Mouse (Mus musculus) CH12.LX (cell line): Measurements from ENCODE around the gene Cdh22.

ENCODE experiments used
- BHLHE40 ChIP-seq: IDR thresholded peaks from 2 replicates; pipeline ENCODE4 v1.6.1; 2011; ENCODE audit warnings: mild to moderate bottlenecking, low read depth, low read length, improper control_type of control experiment
- CHD2 ChIP-seq: IDR thresholded peaks from 2 replicates; pipeline ENCODE4 v1.6.1; 2011; ENCODE audit warnings: low read length, improper control_type of control experiment
- CTCF ChIP-seq, 2 experiments: IDR thresholded peaks in 1 of 2; conservative IDR thresholded peaks in 1 of 2; 2 replicates each; pipeline ENCODE4 v1.5.1; 2011 to 2012; ENCODE audit warnings: low read depth in 2 of 2, low read length in 2 of 2, improper control_type of control experiment in 1 of 2, inconsistent platforms in 1 of 2, mild to moderate bottlenecking in 1 of 2, moderate library complexity in 1 of 2
- ELF1 ChIP-seq: IDR thresholded peaks from 2 replicates; pipeline ENCODE4 v1.6.1; 2014; ENCODE audit warnings: low read depth, mild to moderate bottlenecking, inconsistent platforms, low read length, improper control_type of control experiment
- EP300 ChIP-seq: IDR thresholded peaks from 2 replicates; pipeline ENCODE4 v1.6.1; 2011; ENCODE audit warnings: low read length, improper control_type of control experiment
- ETS1 ChIP-seq: conservative IDR thresholded peaks from 2 replicates; pipeline ENCODE4 v1.6.1; 2012; ENCODE audit warnings: low read depth, mild to moderate bottlenecking, inconsistent platforms, low read length, improper control_type of control experiment, moderate library complexity
- MAX ChIP-seq: IDR thresholded peaks from 2 replicates; pipeline ENCODE4 v1.6.1; 2011; ENCODE audit warnings: low read length, improper control_type of control experiment
- MAZ ChIP-seq: IDR thresholded peaks from 2 replicates; pipeline ENCODE4 v1.6.1; 2012; ENCODE audit warnings: low read depth, mild to moderate bottlenecking, inconsistent platforms, low read length, improper control_type of control experiment, moderate library complexity
- POLR2A ChIP-seq: IDR thresholded peaks from 2 replicates; pipeline ENCODE4 v1.6.1; 2011; ENCODE audit warnings: low read depth, mild to moderate bottlenecking, improper control_type of control experiment, low read length
- RAD21 ChIP-seq: IDR thresholded peaks from 2 replicates; pipeline ENCODE4 v1.6.1; 2011; ENCODE audit warnings: low read depth, mild to moderate bottlenecking, low read length, improper control_type of control experiment, moderate library complexity
- TCF12 ChIP-seq: IDR thresholded peaks from 2 replicates; pipeline ENCODE4 v1.6.1; 2014; ENCODE audit warnings: low read depth, mild to moderate bottlenecking, inconsistent platforms, low read length, improper control_type of control experiment
- UBTF ChIP-seq: IDR thresholded peaks from 2 replicates; pipeline ENCODE4 v1.6.1; 2012; ENCODE audit warnings: low read depth, mild to moderate bottlenecking, inconsistent platforms, low read length, improper control_type of control experiment, moderate library complexity
- ZMIZ1 ChIP-seq: IDR thresholded peaks from 2 replicates; pipeline ENCODE4 v1.6.1; 2012; ENCODE audit warnings: low read depth, mild to moderate bottlenecking, inconsistent platforms, low read length, improper control_type of control experiment

GRCm38 (mm10) chr2:165080657-165081056 lies 154.0 kb downstream of the Cdh22 start:
- TF ChIP-seq EP300 (no peak), ELF1 (no peak), ZMIZ1 (no peak), POLR2A (no peak), ETS1 (no peak), MAX (no peak), CHD2 (no peak), CTCF (conservative IDR thresholded peaks at IDR 0.05 in 1 of 2, IDR thresholded peaks at IDR 0.05 in 1 of 2; ENCODE audit: low read depth in 2 of 2, low read length in 2 of 2) (no peak), MAZ (no peak), TCF12 (no peak), RAD21 (no peak), BHLHE40 (no peak), UBTF (no peak)
